Mouse (Mus musculus) neural tube, embryonic 11.5 days (tissue): Measurements from ENCODE around the gene Slc41a3. TPM values are rescaled to one million over a fixed set of nuclear protein-coding genes. Genes with fewer than 3 reads are reported as not detected.

Experiments used
- ATAC-seq: fragments of 200-750 bp; cut with Nextera tagmentation; 2 replicates; pipeline ENCODE4 v1.8.0; 2017; ENCODE audit warnings: moderate number of reproducible peaks, mild to moderate bottlenecking, moderate TSS enrichment, moderate library complexity; ENCODE audit not compliant: insufficient read depth, low FRiP score, low TSS enrichment
- DNase-seq: peaks from one replicate; pipeline ENCODE4 v3.0.0-alpha.2; 2015; ENCODE audit warnings: low spot score
- H3K27ac ChIP-seq: fragments of 300-500 bp; sonication (generic); 2 replicates; pipeline ENCODE4 v1.5.1; 2014; ENCODE audit warnings: low read depth, mild to moderate bottlenecking, low read length
- H3K27me3 ChIP-seq: fragments of 300-500 bp; sonication (generic); 2 replicates; pipeline ENCODE4 v1.6.1; 2014; ENCODE audit warnings: mild to moderate bottlenecking, low read length, mixed read lengths; ENCODE audit not compliant: control insufficient read depth, insufficient read depth
- H3K36me3 ChIP-seq: fragments of 300-500 bp; sonication (generic); 2 replicates; pipeline ENCODE4 v1.6.1; 2014; ENCODE audit warnings: mild to moderate bottlenecking, low read length, moderate library complexity, mixed read lengths; ENCODE audit not compliant: control insufficient read depth, insufficient read depth
- H3K4me1 ChIP-seq: fragments of 300-500 bp; sonication (generic); 2 replicates; pipeline ENCODE4 v1.6.1; 2014; ENCODE audit warnings: low read length, mixed read lengths; ENCODE audit not compliant: control insufficient read depth, insufficient read depth
- H3K4me2 ChIP-seq: fragments of 300-500 bp; sonication (generic); 2 replicates; pipeline ENCODE4 v1.6.1; 2014; ENCODE audit warnings: low read depth, mild to moderate bottlenecking, moderate library complexity
- H3K4me3 ChIP-seq: fragments of 300-500 bp; sonication (generic); 2 replicates; pipeline ENCODE4 v1.5.1; 2014; ENCODE audit warnings: low read depth, low read length
- H3K9ac ChIP-seq: fragments of 300-500 bp; sonication (generic); 2 replicates; pipeline ENCODE4 v1.6.1; 2014; ENCODE audit warnings: mild to moderate bottlenecking, low read length
- H3K9me3 ChIP-seq: fragments of 300-500 bp; sonication (generic); 2 replicates; pipeline ENCODE4 v1.6.1; 2016; ENCODE audit warnings: low read length; ENCODE audit not compliant: control insufficient read depth
- WGBS: fragments of 180-500 bp; shearing (Covaris S2); extraction: QIAGEN DNeasy Blood & Tissue Kit; methylation state at CpG from one replicate; pipeline ENCODE4 v1.1.7; 2014; 5-methylcytosine and 5-hydroxymethylcytosine counted together
- polyA plus RNA-seq: library from polyadenylated mRNA; unstranded; fragments of >200 nt; fragmentation: Nextera tagmentation; extraction: Ambion mirVana; gene quantifications from 2 replicates; pipeline ENCODE4 v1.2.1, GENCODE M21; 2014

Gene Slc41a3
- polyA plus RNA-seq, 1 experiment from 2014 or later = 2.7 TPM

DNA sequence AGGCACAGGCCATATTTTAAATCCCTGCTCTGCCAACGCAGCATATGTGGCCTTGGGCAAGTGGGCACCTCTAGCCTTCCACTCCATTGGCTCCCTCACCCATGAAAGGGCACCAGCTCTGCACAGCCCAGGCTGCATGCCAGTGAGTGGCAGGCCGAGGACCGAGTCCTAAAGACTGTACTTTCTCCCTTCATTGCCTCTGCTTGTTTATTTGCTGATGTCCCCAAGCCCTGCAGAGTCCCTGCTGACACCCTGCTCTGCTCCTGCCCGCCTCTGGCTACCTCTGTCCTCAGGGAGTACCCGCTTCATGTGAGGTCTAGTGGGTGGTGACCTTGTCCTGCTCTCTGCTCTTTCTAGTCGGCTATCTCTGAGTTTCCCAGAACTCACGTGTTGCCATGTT is 1.4 kb upstream of the Slc41a3 start:
- Histone ChIP-seq H3K36me3 (no peaks in the 10 kb centered on the region), H3K4me2 (no peak overlapping the region), H3K27ac (no peak overlapping the region), H3K4me1 (no peaks in the 10 kb centered on the region), H3K27me3 (no peaks in the 10 kb centered on the region), H3K9ac (no peak overlapping the region), H3K4me3 (no peak overlapping the region), H3K9me3 (no peaks in the 10 kb centered on the region)
- DNase-seq (no peak), ATAC-seq (no peak)
- WGBS = 71% methylated on average over 7 of the region's 7 CpGs

DNA sequence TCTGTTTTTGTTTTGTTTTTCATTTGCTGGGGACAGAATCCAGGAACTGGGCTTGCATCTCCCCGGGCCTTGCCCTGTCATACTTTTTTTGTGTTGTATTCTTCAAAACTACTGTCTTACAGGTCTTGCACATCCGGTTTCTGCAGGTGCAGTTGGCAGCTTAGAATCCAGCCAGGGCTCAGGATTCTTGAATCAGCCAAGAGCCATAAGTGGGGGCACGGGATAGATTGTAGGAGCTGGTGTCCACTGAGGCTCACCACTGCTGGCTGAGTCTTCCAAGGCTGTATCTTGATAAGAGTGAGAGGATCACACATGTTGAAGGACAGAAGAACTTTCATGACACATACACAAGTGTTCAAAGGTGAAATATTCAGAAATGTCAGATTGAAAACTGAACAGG is 395 bp upstream of the Slc41a3 start:
- Histone ChIP-seq H3K4me2 (peak overlapping the region; percentile 85), H3K4me3 (peak overlapping the region; percentile 40; the same call in 1 of the 2 replicates), H3K9ac (no peak overlapping the region), H3K9me3 (no peaks in the 10 kb centered on the region), H3K36me3 (no peaks in the 10 kb centered on the region), H3K27me3 (no peaks in the 10 kb centered on the region), H3K27ac (no peak overlapping the region), H3K4me1 (no peaks in the 10 kb centered on the region)
- DNase-seq = no peak
- no peak; the same call in 1 of the 2 replicates for ATAC-seq
- 66% methylated on average over 3 of the region's 3 CpGs for WGBS

DNA sequence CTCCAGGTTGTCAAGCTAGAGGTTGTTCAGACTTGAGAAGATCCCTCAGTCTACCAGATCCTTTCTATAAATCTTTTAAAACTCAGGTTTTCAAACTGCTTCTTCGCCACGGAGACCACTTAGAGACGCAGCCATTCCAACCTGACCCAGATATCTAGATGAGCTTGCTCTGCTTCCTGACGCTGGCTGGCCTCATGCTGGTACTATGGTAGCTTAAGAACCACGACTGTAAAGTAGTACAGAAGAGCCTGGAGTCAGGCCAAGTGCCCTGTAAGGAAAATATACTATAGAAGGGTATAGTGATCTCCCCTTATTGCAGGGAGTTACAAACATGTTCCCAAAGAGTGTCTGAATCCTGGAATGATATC is 757 bp downstream of the Slc41a3 start:
- DNase-seq (no peak), ATAC-seq (no peak)
- WGBS = 14% methylated on average over 5 of the region's 5 CpGs
- Histone ChIP-seq H3K27ac (no peak overlapping the region), H3K4me2 (peak overlapping the region; percentile 85), H3K4me3 (peak overlapping the region; percentile 40), H3K9ac (peak overlapping the region; percentile 66), H3K27me3 (no peaks in the 10 kb centered on the region), H3K36me3 (no peaks in the 10 kb centered on the region), H3K9me3 (no peaks in the 10 kb centered on the region), H3K4me1 (no peaks in the 10 kb centered on the region)

GRCm38 (mm10) chr6:90606538-90606937 is 2.0 kb downstream of the Slc41a3 start:
- no peak overlapping the region for H3K4me2 ChIP-seq
- no peak for ATAC-seq
- no peaks in the 10 kb centered on the region for H3K36me3 ChIP-seq
- DNase-seq = peak; percentile 77
- H3K27ac ChIP-seq = no peak overlapping the region
- no peak overlapping the region for H3K9ac ChIP-seq
- H3K9me3 ChIP-seq = no peaks in the 10 kb centered on the region
- H3K4me1 ChIP-seq = no peaks in the 10 kb centered on the region
- H3K27me3 ChIP-seq = no peaks in the 10 kb centered on the region
- 15% methylated on average over 7 of the region's 7 CpGs for WGBS
- H3K4me3 ChIP-seq = no peak overlapping the region

DNA sequence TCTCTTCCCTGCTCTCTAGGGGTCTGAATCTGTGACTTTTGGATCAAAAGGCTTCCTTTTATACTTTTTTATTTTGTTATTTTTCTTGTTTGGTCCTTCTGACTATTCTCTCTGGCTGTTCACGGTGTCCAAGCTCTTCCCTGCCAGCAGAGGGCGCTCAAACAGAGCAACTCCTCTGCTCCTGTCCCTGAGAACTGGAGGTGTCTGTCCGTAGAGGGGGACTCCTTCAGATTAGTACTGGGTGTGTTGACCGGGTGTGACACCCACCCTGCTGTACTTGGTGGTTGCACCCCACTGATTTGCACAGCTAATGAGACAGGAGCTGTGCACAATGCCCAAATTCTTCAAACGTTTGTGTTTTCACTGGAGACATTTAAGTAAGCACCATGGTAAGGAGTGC is 2.7 kb downstream of the Slc41a3 start:
- Histone ChIP-seq H3K4me2 (no peak overlapping the region), H3K36me3 (no peaks in the 10 kb centered on the region), H3K9ac (no peak overlapping the region), H3K27me3 (no peaks in the 10 kb centered on the region), H3K4me3 (no peak overlapping the region), H3K27ac (no peak overlapping the region), H3K9me3 (no peaks in the 10 kb centered on the region), H3K4me1 (no peaks in the 10 kb centered on the region)
- ATAC-seq (no peak), DNase-seq (peak; percentile 74)
- WGBS = 18% methylated on average over 5 of the region's 5 CpGs

GRCm38 (mm10) chr6:90608186-90608585 is 3.7 kb downstream of the Slc41a3 start:
- ATAC-seq (no peak), DNase-seq (no peak)
- Histone ChIP-seq H3K9me3 (no peaks in the 10 kb centered on the region), H3K27ac (no peak overlapping the region), H3K36me3 (no peaks in the 10 kb centered on the region), H3K9ac (no peak overlapping the region), H3K4me3 (no peak overlapping the region), H3K4me2 (no peak overlapping the region), H3K27me3 (no peaks in the 10 kb centered on the region), H3K4me1 (no peaks in the 10 kb centered on the region)
- 73% methylated on average over 6 of the region's 6 CpGs for WGBS

DNA sequence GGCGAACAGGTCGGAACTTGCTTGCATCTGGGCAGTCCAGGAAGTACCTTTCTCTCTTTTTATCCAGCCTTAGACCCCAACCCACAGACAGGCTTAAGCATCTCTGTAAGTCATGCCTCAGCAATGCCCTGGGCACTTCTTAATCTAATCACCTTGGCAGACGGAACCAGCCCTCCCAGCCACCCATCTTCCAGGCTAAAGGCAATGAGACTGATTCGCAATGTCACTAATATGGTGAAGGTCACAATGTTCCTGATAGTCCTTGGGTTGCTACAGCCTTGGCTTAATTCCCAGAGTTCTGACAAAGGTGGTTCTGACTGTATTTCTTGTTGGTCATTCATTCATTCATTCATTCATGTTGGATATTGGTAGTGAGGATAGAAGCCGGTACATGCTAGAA is 5.7 kb downstream of the Slc41a3 start:
- Histone ChIP-seq H3K4me1 (no peaks in the 10 kb centered on the region), H3K9ac (no peak overlapping the region), H3K4me3 (no peak overlapping the region), H3K4me2 (no peak overlapping the region), H3K36me3 (no peaks in the 10 kb centered on the region), H3K27ac (no peak overlapping the region), H3K27me3 (no peaks in the 10 kb centered on the region), H3K9me3 (no peaks in the 10 kb centered on the region)
- ATAC-seq (no peak), DNase-seq (no peak)
- 94% methylated on average over 5 of the region's 5 CpGs for WGBS

GRCm38 (mm10) chr6:90613277-90613676 is 8.8 kb downstream of the Slc41a3 start:
- WGBS = 78% methylated on average over 8 of the region's 8 CpGs
- H3K27me3 ChIP-seq = no peaks in the 10 kb centered on the region
- no peaks in the 10 kb centered on the region for H3K36me3 ChIP-seq
- DNase-seq = no peak
- no peak overlapping the region for H3K9ac ChIP-seq
- no peak overlapping the region for H3K4me3 ChIP-seq
- no peaks in the 10 kb centered on the region for H3K4me1 ChIP-seq
- no peak for ATAC-seq
- no peak overlapping the region for H3K4me2 ChIP-seq
- no peaks in the 10 kb centered on the region for H3K9me3 ChIP-seq
- no peak overlapping the region for H3K27ac ChIP-seq

DNA sequence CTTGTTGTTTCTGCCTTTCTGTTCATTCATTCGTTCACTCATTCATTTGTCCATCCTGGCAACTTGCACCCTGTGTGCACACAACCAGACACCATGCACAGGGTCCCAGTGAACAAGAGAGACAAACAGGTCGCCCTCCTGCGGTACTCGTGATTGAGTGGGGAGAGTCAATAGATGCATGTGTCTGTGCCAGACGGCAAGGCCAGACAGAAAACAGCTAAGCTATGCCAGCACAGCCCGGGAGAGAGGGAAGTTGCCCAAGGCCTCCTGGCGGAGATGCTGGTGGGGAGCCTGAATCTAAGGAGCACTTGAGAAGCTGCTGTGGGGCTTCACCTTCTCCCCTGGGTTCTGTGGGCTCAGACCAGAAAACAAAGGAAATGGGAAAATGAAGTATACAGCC is 10.8 kb downstream of the Slc41a3 start:
- Histone ChIP-seq H3K27me3 (no peaks in the 10 kb centered on the region), H3K9ac (no peak overlapping the region), H3K4me1 (no peaks in the 10 kb centered on the region), H3K9me3 (no peaks in the 10 kb centered on the region), H3K36me3 (no peaks in the 10 kb centered on the region), H3K4me3 (no peak overlapping the region), H3K4me2 (no peak overlapping the region), H3K27ac (no peak overlapping the region)
- ATAC-seq (no peak), DNase-seq (no peak)
- WGBS = 78% methylated on average over 7 of the region's 7 CpGs
